Mouse (Mus musculus): ENCODE measurements around the gene Prrg2.
A peak's percentile ranks its signal among the peaks of the same experiment; 100 is the strongest.

Gene Prrg2

GRCm38 (mm10) chr7:45088597-45088996 is 26.1 kb upstream of the Prrg2 start:
- no peak for DNase-seq

GRCm38 (mm10) chr7:45086084-45086483 is 23.6 kb upstream of the Prrg2 start:
- DNase-seq, result no peak

GRCm38 (mm10) chr7:45083300-45083890 is 20.9 kb upstream of the Prrg2 start:
- no peak for DNase-seq

GRCm38 (mm10) chr7:45082401-45083299 is 20.2 kb upstream of the Prrg2 start:
- DNase-seq, result peak; percentile 47

GRCm38 (mm10) chr7:45081016-45081415 is 18.5 kb upstream of the Prrg2 start:
- no peak for DNase-seq

- peak; percentile 94 for DNase-seq
Observed at GRCm38 (mm10) chr7:45079856-45080255, 17.4 kb upstream of the Prrg2 start.

- DNase-seq, result peak; percentile 81
Observed at GRCm38 (mm10) chr7:45078513-45078912, 16.0 kb upstream of the Prrg2 start.

GRCm38 (mm10) chr7:45077829-45078228 is 15.4 kb upstream of the Prrg2 start:
- DNase-seq, result no peak

- no peak for DNase-seq
Observed at GRCm38 (mm10) chr7:45077322-45077721, 14.8 kb upstream of the Prrg2 start.

GRCm38 (mm10) chr7:45076501-45076900 is 14.0 kb upstream of the Prrg2 start:
- DNase-seq, result no peak

- DNase-seq, result no peak
Observed at GRCm38 (mm10) chr7:45075405-45075804, 12.9 kb upstream of the Prrg2 start.

GRCm38 (mm10) chr7:45073949-45074348 is 11.5 kb upstream of the Prrg2 start:
- DNase-seq, result no peak

- no peak for DNase-seq
Observed at GRCm38 (mm10) chr7:45073171-45073707, 10.8 kb upstream of the Prrg2 start.

GRCm38 (mm10) chr7:45072230-45072629 is 9.8 kb upstream of the Prrg2 start:
- DNase-seq, result peak; percentile 39

GRCm38 (mm10) chr7:45069671-45070070 is 7.2 kb upstream of the Prrg2 start:
- no peak for DNase-seq

GRCm38 (mm10) chr7:45068000-45068318 is 5.5 kb upstream of the Prrg2 start:
- DNase-seq, result peak; percentile 72

GRCm38 (mm10) chr7:45067190-45067999 is 4.9 kb upstream of the Prrg2 start:
- DNase-seq, result no peak

GRCm38 (mm10) chr7:45061532-45062075 is 873 bp downstream of the Prrg2 start:
- peak; percentile 88 for DNase-seq

GRCm38 (mm10) chr7:45060632-45061122 is 1.8 kb downstream of the Prrg2 start:
- DNase-seq, result peak; percentile 28

- DNase-seq, result no peak
Observed at GRCm38 (mm10) chr7:45058607-45059571, 3.6 kb downstream of the Prrg2 start.

GRCm38 (mm10) chr7:45056972-45057348 is 5.5 kb downstream of the Prrg2 start:
- no peak for DNase-seq

All from kidney, adult 9 months (tissue).